Mouse (Mus musculus) heart, adult 11 months (tissue): ENCODE data around the gene Spata1.
A peak's percentile ranks its signal among the peaks of the same experiment; 100 is the strongest.

Experiments
- DNase-seq: peaks from one replicate; pipeline ENCODE4 v3.0.0; 2022

Spata1 gene

DNA sequence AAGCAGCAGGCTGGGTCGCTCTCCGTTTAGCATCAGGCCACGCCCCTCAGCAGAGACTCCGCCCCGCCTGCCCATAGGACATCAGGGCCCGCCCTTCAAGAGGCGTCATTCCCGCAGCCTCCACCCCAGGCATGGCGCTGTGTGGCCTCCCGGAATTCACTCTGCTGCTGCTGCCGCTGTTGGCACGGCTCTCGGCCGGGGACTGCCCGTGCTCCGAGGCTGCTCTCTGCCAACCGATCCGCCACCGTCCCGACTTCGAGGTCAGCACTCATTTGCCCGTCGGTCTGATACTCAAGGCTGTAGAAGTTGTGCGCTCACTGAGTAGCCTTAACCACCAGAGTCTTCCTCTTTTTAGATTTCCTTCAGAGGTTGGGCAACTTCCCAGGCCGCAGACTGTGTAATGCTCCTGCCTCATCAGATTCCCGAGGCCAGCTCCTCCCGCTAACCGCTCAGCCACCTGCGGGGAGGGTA lies 49.1 kb downstream of the Spata1 start:
- DNase-seq: peak; percentile 99

DNA sequence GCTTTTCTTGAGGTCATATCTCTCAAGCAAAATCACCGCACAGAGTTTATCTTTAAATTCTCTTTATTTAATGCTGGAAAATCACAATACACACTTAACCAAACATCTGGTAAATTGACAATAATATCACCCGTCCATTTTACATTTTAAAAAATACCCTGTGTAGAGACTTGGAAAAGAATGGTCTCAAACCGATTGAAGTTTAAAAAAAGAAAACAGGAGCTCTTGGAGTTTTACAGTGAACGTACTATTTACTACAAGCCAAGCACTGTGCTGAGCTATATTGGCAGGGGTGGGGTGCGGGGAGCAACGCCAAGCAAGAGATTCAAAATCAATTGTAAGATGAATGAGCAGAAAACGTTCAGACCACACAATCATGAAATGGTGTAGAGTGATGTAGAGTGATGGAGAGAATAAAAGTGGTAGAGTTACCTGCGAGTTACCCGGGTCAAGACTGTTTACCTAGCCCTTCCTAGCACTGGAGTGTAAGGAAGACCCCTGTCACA lies 49.8 kb downstream of the Spata1 start, which contains the start of gene Ctbs:
Gene Ctbs (plus strand): TSS at position 51 of the 506 bp plus-strand sequence.
- DNase-seq: no peak

DNA sequence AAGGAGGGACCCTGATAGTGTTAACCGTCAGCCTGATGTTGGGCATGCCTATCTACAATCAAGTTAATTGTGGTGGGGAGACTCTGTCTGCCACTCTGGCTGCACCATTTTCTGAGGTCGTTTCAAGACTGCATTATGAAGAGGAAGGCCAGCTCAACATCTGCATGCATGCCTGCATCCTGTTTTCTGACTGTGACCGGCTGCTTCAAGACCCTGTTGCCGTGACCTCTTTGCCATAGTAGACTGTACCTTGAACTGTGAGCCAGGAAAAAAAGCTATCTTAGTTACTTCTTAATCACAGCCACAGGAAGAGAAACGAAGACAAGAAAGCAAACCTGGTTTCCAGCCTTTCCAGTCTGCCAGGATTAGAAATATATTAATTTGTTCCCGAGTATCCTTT lies 50.6 kb downstream of the Spata1 start:
- DNase-seq: peak; percentile 69

DNA sequence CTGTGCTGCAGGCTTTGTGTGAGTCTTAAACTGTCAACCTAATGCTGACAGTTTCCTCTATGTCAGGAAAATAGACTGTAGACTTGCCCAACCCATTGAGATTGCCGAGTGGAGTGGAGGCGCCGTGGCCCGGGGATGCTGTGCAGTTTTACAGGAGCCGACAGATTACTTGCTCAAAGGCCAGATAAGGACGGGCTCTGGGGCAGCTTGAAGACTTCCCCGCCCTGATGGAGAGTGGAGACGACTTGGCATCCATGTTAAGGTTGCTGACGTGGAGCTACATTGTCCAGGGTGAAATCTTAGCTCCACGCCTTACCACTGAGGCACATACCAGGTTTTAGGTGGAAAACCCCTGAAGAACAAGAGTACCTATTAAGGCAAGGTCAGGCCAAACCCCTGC lies 51.2 kb downstream of the Spata1 start:
- DNase-seq: peak; percentile 71

DNA sequence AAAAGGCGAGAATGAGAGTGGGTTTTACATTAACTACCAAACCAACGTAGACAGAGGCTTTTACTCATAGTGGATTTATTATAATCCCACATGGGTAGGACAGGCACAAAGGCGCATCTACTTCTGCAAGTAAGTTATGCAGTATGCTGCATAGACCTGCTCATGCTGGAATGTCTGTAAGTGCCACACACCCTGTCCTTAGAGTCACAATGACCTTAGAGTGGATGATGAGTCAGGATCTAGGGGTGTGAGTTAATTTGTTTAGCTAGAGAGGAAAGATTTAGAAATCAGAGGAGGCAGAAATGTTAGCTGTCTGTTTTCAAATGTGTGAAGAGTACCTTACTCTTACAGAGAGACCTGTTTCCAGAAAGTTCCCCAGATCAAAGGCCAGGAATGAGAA lies 52.0 kb downstream of the Spata1 start:
- no peak for DNase-seq

DNA sequence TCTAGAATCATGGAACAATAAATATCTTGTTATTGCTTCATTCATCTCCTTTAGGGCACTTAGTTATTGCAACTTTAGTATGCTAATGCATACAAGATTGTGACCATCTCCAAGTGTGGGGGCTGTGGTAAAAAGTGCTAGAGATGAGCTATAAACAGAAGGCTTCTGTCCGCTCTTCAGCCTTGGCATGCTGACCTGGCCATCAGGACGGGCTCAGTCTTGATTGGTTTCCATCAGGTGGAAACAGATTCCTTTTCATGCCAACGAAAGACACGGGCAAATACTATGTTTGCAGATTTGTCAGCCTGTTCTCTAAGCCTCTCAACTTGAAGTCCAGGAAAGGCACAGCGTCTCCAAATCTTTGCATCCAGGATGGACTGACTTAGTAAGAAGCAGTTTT lies 52.4 kb downstream of the Spata1 start:
- no peak for DNase-seq

DNA sequence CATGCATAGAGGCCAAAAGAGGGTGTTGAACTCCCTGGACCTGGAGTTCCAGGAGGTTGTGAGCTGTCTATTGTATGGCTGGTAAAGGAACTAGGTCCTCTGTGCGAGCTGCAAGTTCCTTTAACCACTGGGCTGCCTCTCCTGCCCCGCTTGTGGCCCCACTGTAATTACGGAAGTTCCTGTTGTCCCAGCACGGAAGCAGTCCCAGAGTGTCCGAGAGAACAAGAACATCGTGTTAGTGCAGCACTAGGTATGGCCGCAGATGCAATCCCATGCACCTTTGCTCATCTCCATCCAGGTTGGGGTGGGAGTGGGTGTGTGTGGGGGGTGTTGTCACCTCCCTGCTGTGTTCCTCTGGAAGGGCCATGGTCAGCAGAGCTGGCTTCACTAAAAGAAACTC lies 54.7 kb downstream of the Spata1 start:
- peak; percentile 93 for DNase-seq

DNA sequence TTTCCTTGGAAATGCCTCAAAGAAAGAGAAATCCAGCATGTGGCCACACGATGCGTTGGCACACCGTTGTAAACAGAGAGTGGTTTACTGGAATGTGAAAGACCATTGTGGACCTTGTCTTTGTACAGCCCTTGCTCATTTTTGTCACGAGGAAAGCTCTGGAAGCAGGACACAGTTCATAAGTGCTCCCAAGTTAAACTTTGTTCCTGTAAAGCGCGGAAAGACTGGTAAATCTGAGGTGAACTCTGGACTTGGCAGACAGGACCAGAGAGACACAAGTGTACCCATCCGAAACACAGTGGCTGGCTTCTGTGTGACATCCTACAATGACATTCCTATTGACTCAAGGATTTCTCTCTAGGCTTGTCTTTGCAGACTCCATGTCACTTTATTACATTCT lies 56.2 kb downstream of the Spata1 start:
- no peak for DNase-seq

DNA sequence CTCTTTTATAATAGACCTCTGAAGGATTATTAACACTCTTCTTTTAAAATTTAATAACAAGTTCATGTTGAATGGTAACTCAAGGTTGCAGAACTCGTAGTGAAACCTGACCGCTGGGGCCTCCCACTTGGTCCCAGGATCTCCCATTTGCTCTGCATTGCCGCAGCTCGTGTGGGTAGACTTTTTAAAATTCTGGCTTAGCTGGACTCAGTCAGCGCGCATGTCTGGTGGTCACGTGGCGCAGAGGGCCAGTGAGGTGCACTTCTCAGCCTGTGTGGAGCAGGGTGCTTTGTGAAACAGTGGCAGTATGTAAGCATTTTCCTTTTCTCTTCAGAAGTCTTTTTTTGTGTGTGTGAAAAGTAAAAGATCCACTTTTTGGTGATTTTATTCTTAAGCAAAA lies 56.6 kb downstream of the Spata1 start:
- DNase-seq: peak; percentile 69

DNA sequence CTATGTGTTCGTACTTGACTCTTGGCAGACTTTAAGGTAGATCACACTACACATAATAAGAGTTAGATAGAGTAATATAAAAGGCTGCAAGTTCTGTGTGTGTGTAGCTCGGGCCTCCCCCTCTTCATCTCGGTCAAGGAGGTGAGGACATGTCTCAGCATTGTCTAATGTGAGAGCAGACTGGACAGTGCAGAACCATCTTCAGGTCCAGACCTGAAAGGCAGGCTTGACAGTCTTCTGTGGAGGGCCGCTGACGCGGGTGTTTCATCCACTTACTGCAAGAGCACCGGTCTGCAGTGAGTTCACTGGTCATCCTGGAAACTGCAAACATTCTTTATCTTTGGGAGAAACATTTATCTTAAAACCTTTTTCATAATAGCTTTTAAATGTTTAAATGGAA lies 57.1 kb downstream of the Spata1 start:
- DNase-seq: peak; percentile 53

DNA sequence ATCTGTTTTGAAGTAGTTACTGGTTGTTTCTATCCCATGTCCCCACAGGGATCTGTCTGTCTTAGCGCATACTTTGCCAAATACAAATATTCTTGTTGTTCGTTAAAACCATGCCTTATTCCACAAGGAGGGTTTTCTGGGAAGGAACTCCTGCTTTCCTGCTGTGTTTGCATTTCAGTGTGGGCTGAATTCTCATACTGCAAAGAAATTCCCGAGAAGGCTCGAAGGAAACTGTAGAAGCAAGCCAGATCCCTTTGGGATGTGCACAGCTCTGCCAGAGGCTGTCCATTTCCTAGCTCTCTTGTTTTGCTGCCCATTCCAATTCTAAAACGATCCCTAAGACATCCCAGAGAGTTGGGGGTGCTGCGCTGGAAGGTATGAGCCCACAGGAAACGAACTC lies 59.1 kb downstream of the Spata1 start:
- peak; percentile 40 for DNase-seq

DNA sequence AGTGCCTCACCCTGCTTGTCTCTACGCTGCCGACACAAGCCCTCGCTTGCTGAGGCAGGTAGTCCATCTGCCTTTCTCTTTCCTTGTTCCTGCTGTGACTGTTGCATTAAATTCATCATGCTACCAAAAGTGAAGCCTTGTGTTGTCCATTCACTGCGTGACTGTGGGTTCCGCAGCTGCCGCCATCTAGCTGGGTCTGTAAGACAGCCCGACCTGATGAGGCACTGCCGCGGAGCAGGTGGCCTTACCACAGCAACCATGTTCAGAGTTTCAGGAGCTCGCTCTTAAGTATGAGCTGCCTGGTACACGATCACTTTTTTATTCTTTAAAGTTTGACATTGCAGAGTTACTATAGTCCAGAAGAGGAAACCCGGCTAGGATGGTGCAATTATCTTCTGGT lies 59.5 kb downstream of the Spata1 start:
- peak; percentile 61 for DNase-seq

DNA sequence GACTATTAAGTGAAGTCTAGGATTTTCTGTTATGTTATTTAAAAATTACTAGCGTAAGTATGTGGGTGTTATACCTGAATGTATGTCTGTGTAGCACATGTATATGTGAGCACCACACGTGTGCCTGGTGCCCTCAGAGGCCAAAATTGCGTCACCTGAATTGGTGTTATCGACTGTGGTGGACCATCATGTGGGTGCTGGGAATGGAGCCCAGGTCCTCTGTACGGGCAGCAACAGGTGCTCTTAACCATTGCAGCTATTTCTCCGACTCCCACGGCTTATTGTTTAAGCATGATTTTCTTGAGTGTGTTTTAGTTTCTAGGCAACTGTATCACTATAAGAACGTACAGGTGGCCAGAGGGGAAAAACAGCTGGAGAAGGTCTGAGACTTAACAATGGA lies 63.4 kb downstream of the Spata1 start:
- DNase-seq: peak; percentile 58

DNA sequence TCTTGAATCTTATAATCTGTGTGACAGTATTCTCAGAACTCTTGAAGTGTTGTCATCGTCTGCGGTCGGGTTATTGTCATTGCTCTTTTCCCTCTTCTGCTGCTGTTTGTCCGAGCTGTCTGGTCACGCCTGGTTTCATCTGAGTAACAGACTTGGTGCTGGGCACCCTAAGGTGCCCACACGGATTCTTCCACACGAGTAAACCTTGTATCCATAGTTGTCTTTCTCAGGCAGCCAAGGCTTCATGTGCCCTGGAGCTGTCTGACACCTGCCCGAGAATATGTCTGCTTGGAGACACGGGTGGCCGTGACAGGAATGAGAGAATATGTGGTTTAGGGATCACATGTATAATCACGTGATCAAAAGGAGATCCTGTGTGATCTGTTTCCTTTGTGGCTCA lies 64.0 kb downstream of the Spata1 start:
- peak; percentile 42 for DNase-seq

DNA sequence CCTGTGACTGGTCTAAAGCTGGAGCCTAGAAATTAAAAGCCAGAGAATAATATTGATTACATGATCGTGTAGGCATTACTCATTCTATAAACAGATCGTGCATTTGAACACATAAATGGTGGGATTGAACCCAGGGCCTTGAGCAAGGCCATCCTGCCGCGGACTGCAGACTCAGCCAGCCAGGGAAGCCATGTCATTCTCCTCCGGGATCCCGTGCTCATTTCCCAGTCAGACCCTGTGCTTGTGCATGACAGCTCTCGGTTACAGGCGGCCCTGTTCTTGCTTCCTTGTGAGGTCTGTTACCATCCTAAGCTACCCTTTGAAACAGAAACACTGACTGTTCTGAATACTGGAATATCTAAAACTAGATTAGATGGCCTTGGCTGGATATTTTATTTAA lies 64.9 kb downstream of the Spata1 start:
- DNase-seq: peak; percentile 55

DNA sequence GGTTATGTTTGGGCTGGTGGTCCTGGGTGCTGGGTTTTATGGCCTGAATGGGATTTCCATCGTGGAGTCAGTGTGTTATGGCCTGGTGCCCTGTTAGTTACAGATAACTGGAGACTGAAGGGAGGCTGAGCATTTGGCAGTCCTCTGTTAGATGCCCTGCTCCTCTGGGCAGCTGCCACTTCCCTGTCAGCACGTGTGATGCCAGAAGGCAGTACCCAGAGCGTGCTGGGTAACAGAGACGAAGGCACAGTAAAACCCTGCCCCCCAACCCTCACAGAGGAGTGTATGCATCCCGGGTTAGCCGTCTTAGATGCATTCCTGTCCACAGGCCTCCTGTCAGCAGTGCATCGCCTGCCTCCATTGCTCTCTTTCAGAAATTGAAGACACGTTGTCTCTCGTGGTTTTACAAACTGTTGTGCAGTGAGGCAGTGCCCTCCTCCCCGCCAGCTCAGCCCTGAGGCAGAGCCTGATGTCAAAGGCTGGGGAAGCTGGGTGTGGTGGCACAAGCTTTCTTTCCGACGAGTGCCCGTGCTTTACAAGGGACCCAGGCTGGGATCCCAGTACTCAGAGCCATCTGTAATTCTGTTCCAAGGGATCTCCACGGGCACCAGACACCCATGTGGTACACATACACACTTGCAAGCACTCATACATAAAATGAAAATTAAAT lies 65.7 kb downstream of the Spata1 start:
- peak; percentile 85 for DNase-seq

DNA sequence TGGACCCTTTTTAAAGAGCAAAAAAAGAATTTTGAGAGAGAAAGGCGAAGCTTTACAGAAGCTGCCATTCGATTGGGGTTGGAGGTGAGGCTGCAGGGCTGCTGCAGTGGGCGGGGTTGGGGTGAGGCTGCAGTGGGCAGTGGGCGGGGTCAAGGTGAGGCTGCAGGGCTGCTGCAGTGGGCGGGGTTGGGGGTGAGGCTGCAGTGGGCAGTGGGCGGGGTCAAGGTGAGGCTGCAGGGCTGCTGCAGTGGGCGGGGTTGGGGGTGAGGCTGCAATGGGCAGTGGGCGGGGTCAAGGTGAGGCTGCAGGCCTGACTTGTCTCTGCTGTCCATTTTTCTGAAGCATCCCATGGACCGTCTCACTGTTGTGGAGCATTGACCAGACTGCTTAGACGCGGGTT lies 66.5 kb downstream of the Spata1 start:
- peak; percentile 70 for DNase-seq

DNA sequence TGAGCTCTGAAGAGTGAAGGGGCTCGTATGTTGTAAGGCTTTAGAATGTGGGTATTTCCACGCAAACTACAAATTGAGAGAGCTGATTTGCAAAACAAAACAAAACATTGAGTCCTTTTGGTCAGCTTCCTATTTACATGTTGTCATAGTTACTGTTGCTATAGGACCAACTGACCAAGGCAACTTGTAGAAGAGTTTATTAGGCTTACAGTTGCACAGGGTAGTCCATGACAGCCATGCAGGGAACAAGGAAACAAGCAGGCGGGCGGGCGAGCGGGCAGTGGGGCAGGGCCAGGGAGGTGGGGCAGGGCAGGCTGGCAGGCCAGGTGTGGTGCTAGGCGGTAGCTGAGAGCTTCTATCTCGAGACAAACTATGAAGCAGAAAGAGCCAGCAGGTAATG lies 73.1 kb downstream of the Spata1 start:
- DNase-seq: no peak

DNA sequence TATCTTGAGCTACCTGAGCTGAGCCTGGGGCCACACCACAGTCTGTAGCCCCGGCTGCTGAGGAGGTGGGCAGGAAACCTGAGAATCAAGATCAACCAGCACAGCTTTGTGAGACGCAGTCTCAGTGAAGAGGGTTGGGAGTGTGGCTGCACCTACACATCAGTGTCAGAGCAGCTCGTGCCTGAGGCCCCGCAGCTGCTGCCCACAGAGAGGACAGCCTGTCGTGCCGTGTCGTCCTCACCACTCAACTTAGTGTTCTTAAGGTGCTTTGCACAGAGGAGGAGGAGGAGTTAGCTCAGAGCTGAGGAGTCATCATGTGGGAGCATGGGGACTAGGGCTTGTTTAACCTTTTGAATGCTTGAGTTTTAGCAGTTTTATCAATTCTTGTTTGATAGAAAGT lies 73.7 kb downstream of the Spata1 start:
- DNase-seq: no peak

DNA sequence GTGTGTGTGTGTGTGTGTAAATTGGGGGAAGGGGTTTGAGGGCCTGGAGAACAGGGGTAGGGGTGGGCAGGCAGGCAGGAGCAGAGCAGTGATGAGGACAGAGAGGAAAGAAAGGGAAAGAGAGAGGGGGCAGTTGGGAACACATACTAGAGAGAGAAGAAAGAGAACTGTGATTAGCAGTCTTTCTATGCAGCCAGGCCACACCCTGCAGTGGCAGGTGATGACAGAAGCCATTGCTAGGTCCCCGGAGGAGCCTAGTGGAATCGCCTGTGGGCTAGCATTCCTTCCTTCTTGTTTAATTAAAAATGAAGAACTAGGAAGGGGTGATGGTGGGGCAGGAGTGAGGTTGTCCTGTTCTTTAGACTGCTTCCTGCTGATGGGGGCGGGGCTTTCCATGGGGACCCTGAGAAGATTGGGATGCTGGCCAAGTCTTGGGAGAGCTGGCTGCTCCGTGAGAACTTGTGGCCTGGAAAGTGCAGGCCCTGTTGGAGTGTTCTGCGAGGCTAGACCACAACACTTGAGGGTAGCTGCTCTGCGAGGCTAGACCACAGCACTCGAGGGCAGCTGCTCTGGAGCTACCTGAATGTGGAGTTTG lies 75.2 kb downstream of the Spata1 start:
- no peak for DNase-seq

DNA sequence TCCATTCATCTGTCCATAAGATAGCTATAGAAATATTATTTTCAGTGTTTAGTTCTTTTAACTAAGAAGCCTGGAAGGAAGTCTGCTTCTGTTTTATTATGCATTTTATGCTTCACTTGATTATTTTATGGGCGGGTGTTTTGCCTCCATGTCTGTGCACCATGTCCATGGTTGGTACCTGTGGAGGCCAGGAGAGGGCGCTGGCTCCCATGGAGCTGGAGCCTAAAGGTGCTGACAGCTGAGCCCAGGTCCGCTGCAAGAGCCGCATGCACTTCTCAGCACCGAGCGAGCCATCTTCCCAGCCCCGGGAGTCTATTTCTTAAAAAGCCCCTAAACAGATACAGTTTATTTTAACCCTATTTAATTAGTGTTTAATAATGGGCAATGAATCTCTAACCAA lies 75.8 kb downstream of the Spata1 start:
- DNase-seq: no peak

DNA sequence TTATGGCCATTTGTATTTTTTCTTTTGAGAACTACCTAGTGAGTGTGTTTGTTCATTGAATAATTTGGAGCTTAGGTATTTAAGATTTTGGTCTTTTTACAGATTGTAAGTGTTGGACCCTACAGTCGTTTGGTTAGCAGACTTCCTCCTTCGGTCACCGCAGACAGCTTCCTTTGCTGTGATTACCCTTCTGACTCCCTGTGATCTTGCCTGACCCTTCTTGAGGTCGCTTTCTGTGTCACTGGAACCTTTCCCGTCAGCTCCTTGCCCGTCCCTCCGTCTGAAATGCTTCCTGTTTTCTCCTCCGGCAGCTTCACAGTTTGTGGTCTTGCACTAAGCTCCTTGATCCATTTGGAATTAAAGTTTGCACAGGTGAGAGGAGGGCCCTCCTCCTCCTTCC lies 77.8 kb downstream of the Spata1 start:
- no peak for DNase-seq

DNA sequence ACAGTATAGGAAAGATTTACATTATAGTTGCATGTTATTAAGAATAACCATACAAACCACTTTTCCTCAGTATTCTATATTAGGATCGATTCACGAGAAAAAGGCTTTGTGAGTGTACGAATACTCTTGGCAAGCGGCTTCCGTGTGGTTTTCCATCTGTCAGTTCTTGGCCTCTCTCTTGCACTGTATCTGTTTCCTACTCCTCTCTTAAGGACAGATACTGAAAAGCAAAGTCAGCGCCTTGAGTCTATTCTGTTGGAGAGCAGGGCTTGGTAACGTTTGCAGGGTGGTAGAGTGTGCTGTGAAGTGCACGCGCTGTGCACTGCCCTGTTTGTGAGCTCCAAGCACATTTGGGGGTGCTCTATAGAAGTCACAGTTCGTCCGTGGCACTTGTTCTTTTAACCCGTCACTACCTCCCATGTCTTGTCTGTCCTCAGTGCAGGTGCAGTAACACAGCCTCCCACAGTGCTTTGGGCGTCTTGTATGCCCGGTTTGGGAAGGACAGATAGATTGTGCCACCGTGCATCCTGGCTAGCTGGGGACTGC lies 79.5 kb downstream of the Spata1 start:
- DNase-seq: no peak

DNA sequence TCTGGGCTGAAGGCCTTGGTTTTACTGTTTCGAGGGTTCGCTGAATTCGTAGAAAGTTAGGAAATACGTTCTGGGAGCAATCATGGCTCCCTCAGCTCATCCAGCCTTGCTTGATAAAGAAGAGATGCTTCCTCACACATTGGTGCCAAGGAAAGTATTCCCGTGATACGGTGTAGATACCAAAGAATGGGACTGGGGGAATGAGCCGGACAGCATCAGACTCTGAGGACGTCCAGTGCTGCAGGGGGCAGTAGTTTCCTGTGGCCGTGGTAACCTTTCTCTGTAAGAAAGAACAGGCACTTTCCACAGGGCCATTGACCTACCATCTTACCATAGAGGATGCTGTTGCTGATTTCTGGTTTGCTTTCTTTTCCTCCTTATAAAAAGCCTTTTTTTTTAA lies 80.0 kb downstream of the Spata1 start:
- no peak for DNase-seq
